Mouse (Mus musculus) lung, embryonic 15.5 days (tissue): ENCODE results near the gene Hbb-y. TPM values are rescaled to one million over a fixed set of nuclear protein-coding genes. Genes with fewer than 3 reads are reported as not detected.

Experiments
- ATAC-seq: fragments of 200-750 bp; cut with Nextera tagmentation; 2 replicates; pipeline ENCODE4 v1.8.0; 2017; ENCODE audit warnings: moderate number of reproducible peaks, borderline replicate concordance; ENCODE audit not compliant: low FRiP score, low TSS enrichment; ENCODE audit errors: extremely low read depth
- H3K27ac ChIP-seq: fragments of 300-500 bp; sonication (generic); 2 replicates; pipeline ENCODE4 v1.5.1; 2015; ENCODE audit warnings: moderate library complexity, mild to moderate bottlenecking, inconsistent platforms
- H3K27me3 ChIP-seq: fragments of 300-500 bp; sonication (generic); 2 replicates; pipeline ENCODE4 v1.6.1; 2015; ENCODE audit warnings: inconsistent platforms
- H3K36me3 ChIP-seq: fragments of 300-500 bp; sonication (generic); 2 replicates; pipeline ENCODE4 v1.6.1; 2015; ENCODE audit warnings: inconsistent platforms
- H3K4me1 ChIP-seq: fragments of 300-500 bp; sonication (generic); 2 replicates; pipeline ENCODE4 v1.6.1; 2015; ENCODE audit warnings: inconsistent platforms
- H3K4me2 ChIP-seq: fragments of 300-500 bp; sonication (generic); 2 replicates; pipeline ENCODE4 v1.6.1; 2015; ENCODE audit warnings: inconsistent platforms, mild to moderate bottlenecking, moderate library complexity
- H3K4me3 ChIP-seq: fragments of 300-500 bp; sonication (generic); 2 replicates; pipeline ENCODE4 v1.5.1; 2015; ENCODE audit warnings: mild to moderate bottlenecking, inconsistent platforms
- H3K9ac ChIP-seq: fragments of 300-500 bp; sonication (generic); 2 replicates; pipeline ENCODE4 v1.6.1; 2015; ENCODE audit warnings: inconsistent platforms
- H3K9me3 ChIP-seq: fragments of 300-500 bp; sonication (generic); 2 replicates; pipeline ENCODE4 v1.6.1; 2016; ENCODE audit warnings: inconsistent platforms
- WGBS: fragments of 180-500 bp; shearing (Covaris S2); methylation state at CpG from one replicate; pipeline ENCODE4 v1.1.7; 2015; 5-methylcytosine and 5-hydroxymethylcytosine counted together
- polyA plus RNA-seq: library from polyadenylated mRNA; unstranded; fragments of >200 nt; fragmentation: Nextera tagmentation; extraction: Ambion mirVana; gene quantifications from 2 replicates; pipeline ENCODE4 v1.2.1, GENCODE M21; 2015

Gene Hbb-y
- polyA plus RNA-seq: 807 and 1,263 TPM in 2 replicates

- Histone ChIP-seq H3K4me2 (no peak within 1 kb of the TSS), H3K9ac (no peak within 1 kb of the TSS), H3K27ac (no peak within 1 kb of the TSS), H3K27me3 (no peaks in the 10 kb centered on the region), H3K4me3 (no peak within 1 kb of the TSS), H3K36me3 (no peaks in the 10 kb centered on the region), H3K9me3 (no peaks in the 10 kb centered on the region), H3K4me1 (no peaks in the 10 kb centered on the region)
- ATAC-seq: no peak
- WGBS: 61% methylated on average over 2 of the region's 2 CpGs
These were observed at the start of gene Hbb-y for GRCm38 (mm10) chr7:103853090-103853489. Gene Hbb-y (minus strand): TSS chr7:103853216.

DNA sequence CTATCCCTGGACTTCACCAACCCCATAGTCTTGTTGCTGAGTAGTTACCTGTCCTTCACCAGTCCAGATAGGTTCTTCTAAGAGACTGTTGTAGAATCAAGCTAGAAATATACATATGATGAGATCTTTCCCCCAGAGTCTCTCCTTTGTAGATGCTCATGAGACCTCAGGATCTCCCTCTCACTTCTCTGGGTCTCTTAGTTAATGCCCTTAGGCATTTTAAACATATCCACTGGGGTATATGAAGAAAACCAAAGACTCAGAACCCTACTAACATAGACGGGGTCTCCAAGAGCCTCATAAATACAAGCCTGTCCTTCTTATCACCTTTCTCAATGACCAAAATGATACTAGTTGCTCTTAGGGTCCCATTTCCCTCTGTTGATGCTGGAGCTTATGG is 41.4 kb upstream of the Hbb-y start, which contains the start of gene Olfr64:
Gene Olfr64 (minus strand): TSS at position 101 of the 400 bp plus-strand sequence.
- WGBS: 71% methylated on average over 1 of the region's 1 CpGs
- ATAC-seq: no peak
- no peak within 1 kb of the TSS for H3K9ac ChIP-seq

DNA sequence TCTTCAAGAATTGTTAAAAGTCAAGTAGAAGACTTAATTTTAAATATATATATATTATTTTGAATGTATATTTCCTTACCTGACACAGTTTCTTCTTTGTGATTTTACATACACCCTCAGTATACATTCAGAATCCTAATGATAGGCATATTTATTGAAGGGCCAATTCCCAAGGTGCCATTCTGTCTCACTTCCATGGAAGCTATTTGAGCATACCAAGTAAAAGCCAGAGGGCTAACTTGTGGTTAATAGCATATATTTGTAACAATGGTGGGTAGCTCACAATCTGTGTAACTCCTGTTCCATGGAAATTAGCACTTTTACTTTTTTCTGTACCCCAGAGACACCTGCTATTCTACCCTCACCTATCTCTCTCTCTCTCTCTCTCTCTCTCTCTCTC is 33.1 kb upstream of the Hbb-y start, which contains the start of gene Olfr66:
Gene Olfr66 (minus strand): TSS at position 101 of the 400 bp plus-strand sequence.
- Histone ChIP-seq H3K9ac (no peak within 1 kb of the TSS), H3K27ac (no peak within 1 kb of the TSS), H3K4me1 (no peaks in the 10 kb centered on the region), H3K4me3 (no peak within 1 kb of the TSS), H3K36me3 (no peaks in the 10 kb centered on the region), H3K9me3 (no peaks in the 10 kb centered on the region), H3K27me3 (no peaks in the 10 kb centered on the region), H3K4me2 (no peak within 1 kb of the TSS)
- no peak for ATAC-seq

More for the DNA sequence above, 41.4 kb upstream of the Hbb-y start, which contains the start of gene Olfr64:
- Histone ChIP-seq H3K4me3 (no peak within 1 kb of the TSS), H3K4me2 (no peak within 1 kb of the TSS), H3K27ac (no peak within 1 kb of the TSS), H3K36me3 (no peaks in the 10 kb centered on the region), H3K9me3 (no peaks in the 10 kb centered on the region), H3K27me3 (no peaks in the 10 kb centered on the region), H3K4me1 (no peaks in the 10 kb centered on the region)

GRCm38 (mm10) chr7:103877093-103877492 is 24.1 kb upstream of the Hbb-y start:
- no peak overlapping the region for H3K9ac ChIP-seq
- ATAC-seq: no peak
- no peak overlapping the region for H3K4me2 ChIP-seq
- no peak overlapping the region for H3K4me3 ChIP-seq
- H3K36me3 ChIP-seq: no peaks in the 10 kb centered on the region
- 64% methylated on average over 2 of the region's 2 CpGs for WGBS
- H3K27me3 ChIP-seq: no peaks in the 10 kb centered on the region
- H3K27ac ChIP-seq: no peak overlapping the region
- no peaks in the 10 kb centered on the region for H3K9me3 ChIP-seq
- H3K4me1 ChIP-seq: no peaks in the 10 kb centered on the region

GRCm38 (mm10) chr7:103874451-103874850 is 21.4 kb upstream of the Hbb-y start:
- ATAC-seq: no peak
- 36% methylated on average over 5 of the region's 5 CpGs for WGBS

GRCm38 (mm10) chr7:103873064-103873463 is 20.0 kb upstream of the Hbb-y start:
- no peaks in the 10 kb centered on the region for H3K36me3 ChIP-seq
- H3K27me3 ChIP-seq: no peaks in the 10 kb centered on the region
- no peaks in the 10 kb centered on the region for H3K4me1 ChIP-seq
- no peak overlapping the region for H3K4me2 ChIP-seq
- no peak overlapping the region for H3K4me3 ChIP-seq
- H3K27ac ChIP-seq: no peak overlapping the region
- H3K9me3 ChIP-seq: no peaks in the 10 kb centered on the region
- ATAC-seq: no peak
- WGBS: 3% methylated on average over 1 of the region's 1 CpGs
- H3K9ac ChIP-seq: no peak overlapping the region

More at GRCm38 (mm10) chr7:103874451-103874850, 21.4 kb upstream of the Hbb-y start:
- no peak overlapping the region for H3K4me2 ChIP-seq
- H3K4me3 ChIP-seq: no peak overlapping the region
- no peak overlapping the region for H3K9ac ChIP-seq
- H3K4me1 ChIP-seq: no peaks in the 10 kb centered on the region
- no peaks in the 10 kb centered on the region for H3K36me3 ChIP-seq
- H3K9me3 ChIP-seq: no peaks in the 10 kb centered on the region
- H3K27me3 ChIP-seq: no peaks in the 10 kb centered on the region
- H3K27ac ChIP-seq: no peak overlapping the region

DNA sequence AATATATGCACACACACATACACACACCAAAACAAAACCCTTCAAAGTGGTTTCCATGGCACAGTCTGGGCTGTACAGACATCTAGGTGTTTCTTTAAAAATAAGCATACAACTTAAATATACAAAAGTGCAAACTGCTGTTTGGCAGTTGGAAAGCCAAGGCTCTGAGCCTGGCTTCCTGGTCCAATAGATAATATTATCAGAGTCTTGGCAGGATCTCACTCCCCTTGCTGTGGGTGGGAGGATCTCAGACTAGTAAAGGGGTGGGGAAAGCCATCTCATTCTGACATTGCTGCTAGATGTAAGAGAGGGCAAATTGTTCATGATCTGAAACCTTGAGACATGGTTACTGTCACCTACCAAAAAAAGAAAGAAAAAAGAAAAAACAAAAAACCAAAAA is 17.7 kb upstream of the Hbb-y start:
- H3K4me3 ChIP-seq: no peak overlapping the region
- no peaks in the 10 kb centered on the region for H3K4me1 ChIP-seq
- no peak overlapping the region for H3K27ac ChIP-seq
- H3K27me3 ChIP-seq: no peaks in the 10 kb centered on the region
- no peak overlapping the region for H3K4me2 ChIP-seq
- peak; percentile 49; the same call in 1 of the 2 replicates for ATAC-seq
- H3K36me3 ChIP-seq: no peaks in the 10 kb centered on the region
- no peaks in the 10 kb centered on the region for H3K9me3 ChIP-seq
- no peak overlapping the region for H3K9ac ChIP-seq

- H3K4me1 ChIP-seq: no peaks in the 10 kb centered on the region
- no peak overlapping the region for H3K27ac ChIP-seq
- H3K4me3 ChIP-seq: no peak overlapping the region
- H3K4me2 ChIP-seq: no peak overlapping the region
- no peaks in the 10 kb centered on the region for H3K27me3 ChIP-seq
- peak; percentile 64; the same call in 1 of the 2 replicates for ATAC-seq
- no peaks in the 10 kb centered on the region for H3K36me3 ChIP-seq
- no peak overlapping the region for H3K9ac ChIP-seq
- H3K9me3 ChIP-seq: no peaks in the 10 kb centered on the region
These were observed 12.7 kb upstream of the Hbb-y start for GRCm38 (mm10) chr7:103865716-103866115.

GRCm38 (mm10) chr7:103861531-103861930 is 8.5 kb upstream of the Hbb-y start:
- ATAC-seq: no peak

DNA sequence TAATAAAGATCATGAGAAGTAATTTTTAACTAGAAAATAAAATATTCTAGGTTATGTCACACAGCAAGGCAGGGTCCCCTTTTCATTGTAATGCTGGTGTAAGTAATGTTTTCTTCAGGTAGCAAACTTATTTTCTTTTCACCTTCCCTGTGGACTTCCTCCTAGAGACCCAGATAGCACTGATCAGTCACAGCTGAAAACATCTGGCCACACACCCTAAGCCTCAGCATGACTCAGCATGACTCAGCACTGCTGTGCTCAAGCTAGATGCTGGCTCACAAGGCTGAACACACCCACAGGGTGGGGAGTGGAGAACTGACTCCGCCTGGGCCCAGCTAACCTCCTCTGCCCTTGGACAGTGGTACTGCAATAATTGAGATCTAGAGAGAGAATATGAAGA is 7.8 kb upstream of the Hbb-y start:
- peak; percentile 81 for ATAC-seq
- Histone ChIP-seq H3K4me3 (no peak overlapping the region), H3K9ac (no peak overlapping the region), H3K4me1 (no peaks in the 10 kb centered on the region), H3K36me3 (no peaks in the 10 kb centered on the region), H3K27ac (no peak overlapping the region), H3K27me3 (no peaks in the 10 kb centered on the region), H3K9me3 (no peaks in the 10 kb centered on the region), H3K4me2 (no peak overlapping the region)
- WGBS: 53% methylated on average over 1 of the region's 1 CpGs

More at GRCm38 (mm10) chr7:103861531-103861930, 8.5 kb upstream of the Hbb-y start:
- no peak overlapping the region for H3K9ac ChIP-seq
- H3K36me3 ChIP-seq: no peaks in the 10 kb centered on the region
- H3K27me3 ChIP-seq: no peaks in the 10 kb centered on the region
- H3K9me3 ChIP-seq: no peaks in the 10 kb centered on the region
- no peaks in the 10 kb centered on the region for H3K4me1 ChIP-seq
- WGBS: 76% methylated on average over 3 of the region's 3 CpGs
- no peak overlapping the region for H3K27ac ChIP-seq
- no peak overlapping the region for H3K4me2 ChIP-seq
- H3K4me3 ChIP-seq: no peak overlapping the region

DNA sequence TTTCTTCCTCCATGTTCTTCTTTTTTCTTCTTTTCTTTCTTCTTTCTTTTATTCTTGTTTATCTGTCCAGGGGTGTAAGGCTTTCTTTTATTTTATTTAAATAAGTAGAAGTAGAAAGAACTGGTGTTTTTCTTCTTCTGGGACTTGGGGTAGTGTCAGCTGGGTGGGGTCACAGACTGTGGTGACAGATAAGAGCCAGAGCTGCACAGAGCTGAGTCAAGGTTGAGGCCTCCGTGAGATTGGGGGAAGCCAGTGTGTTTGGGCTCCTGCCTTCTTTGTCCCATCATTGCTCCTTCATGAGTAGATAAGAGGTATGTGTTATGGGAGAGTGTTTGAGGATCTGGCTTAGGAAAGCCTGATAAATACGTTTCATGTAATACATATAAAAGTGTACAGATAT is 6.1 kb upstream of the Hbb-y start:
- no peak overlapping the region for H3K4me3 ChIP-seq
- no peaks in the 10 kb centered on the region for H3K27me3 ChIP-seq
- no peaks in the 10 kb centered on the region for H3K4me1 ChIP-seq
- ATAC-seq: peak; percentile 70; the same call in 1 of the 2 replicates
- H3K9ac ChIP-seq: no peak overlapping the region
- 40% methylated on average over 2 of the region's 2 CpGs for WGBS
- no peaks in the 10 kb centered on the region for H3K36me3 ChIP-seq
- H3K4me2 ChIP-seq: no peak overlapping the region
- no peaks in the 10 kb centered on the region for H3K9me3 ChIP-seq
- no peak overlapping the region for H3K27ac ChIP-seq

DNA sequence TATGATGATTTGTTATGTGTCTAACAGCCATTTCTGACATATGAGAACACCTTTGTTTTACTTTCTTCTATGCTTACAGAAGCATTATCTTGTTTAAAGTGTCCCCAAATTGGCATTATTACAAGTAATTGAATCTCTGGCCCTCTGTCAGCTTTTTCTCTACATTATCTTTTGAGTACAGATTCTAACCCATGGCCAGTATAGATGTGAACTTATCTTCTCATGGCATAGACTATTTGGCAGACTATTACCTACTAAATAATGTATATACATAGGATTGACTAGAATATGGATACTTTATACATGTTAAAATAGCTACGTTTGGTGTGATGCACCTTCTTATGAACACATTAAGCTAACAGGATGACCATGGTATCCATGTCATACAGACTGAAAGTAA is 1.7 kb upstream of the Hbb-y start:
- Histone ChIP-seq H3K9me3 (no peaks in the 10 kb centered on the region), H3K4me3 (no peak overlapping the region), H3K9ac (no peak overlapping the region), H3K36me3 (no peaks in the 10 kb centered on the region), H3K4me2 (no peak overlapping the region), H3K27me3 (no peaks in the 10 kb centered on the region), H3K27ac (no peak overlapping the region), H3K4me1 (no peaks in the 10 kb centered on the region)
- no peak for ATAC-seq
- WGBS: 45% methylated on average over 1 of the region's 1 CpGs
